Mouse (Mus musculus): Measurements from ENCODE around the gene Chad.

DNA sequence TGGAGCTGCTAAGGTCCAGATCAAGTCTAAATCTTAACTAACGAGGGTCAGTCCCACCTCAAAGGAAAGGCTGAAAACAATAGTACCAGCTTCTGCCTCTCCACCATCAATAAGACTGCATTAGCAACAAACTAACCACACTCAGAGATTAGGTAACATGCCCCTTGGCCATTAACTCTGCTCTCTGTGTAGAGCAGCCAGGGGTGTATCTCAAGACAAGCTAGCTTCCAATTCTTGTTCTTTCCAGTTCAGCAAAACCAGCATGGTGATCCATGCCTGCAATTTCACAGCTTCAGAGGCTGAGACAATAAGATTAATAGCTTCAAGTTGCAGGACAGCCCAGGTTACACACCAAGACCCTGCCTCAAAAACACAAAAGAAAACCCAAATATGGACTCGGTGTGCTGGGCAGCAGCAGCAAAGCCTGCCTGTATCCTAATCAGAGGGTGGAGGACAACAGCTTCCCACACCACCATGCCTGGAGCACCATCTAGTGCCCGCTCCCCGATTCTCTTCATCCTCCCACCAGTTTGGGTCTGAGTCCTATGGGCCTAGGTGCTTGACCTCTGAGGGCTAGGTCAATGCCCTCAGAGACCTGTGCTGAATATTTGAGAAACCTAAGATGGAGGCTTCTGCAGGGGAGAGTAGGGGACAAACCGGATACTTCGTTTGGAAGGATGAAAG lies 33.7 kb downstream of the Chad start:
- TF ChIP-seq CTCF (IDR thresholded peaks at IDR 0.05; ENCODE audit: extremely low read depth, insufficient read depth, insufficient read length, insufficient replicate concordance) (no peak), POLR2A (IDR thresholded peaks at IDR 0.05; ENCODE audit: low read depth, low read length) (no peak)

Measured in spleen, adult 2 months (tissue).